Mouse (Mus musculus): ENCODE measurements at regions not wholly inside any gene's neighbourhood (a gene's known extent, or its start where the extent isn't known, plus 50 kb on each side); places are given as distances from the start of the nearest gene placed in this dataset.

DNA sequence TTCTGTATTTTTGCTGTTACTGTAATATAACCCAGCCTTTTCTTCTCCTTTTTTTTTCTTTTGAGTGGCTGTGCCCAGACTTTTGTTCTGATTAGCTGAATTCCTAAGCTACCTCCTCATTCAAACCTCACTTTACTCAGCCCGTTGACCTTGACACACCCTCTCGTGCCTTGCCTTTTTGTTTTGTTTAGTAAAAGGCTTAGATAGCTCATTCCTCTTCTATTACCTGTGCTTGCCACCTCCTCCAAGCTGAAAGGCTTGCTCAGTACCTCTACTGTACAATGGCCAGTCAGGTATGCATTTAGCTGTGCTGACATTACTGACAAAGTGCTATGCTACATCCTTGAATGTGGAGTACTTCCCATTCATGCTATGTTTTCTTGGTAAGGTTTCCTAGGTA lies 464.2 kb upstream of the Smarca2 start:
- no peak for TF ChIP-seq MAFK (IDR thresholded peaks at IDR 0.05; ENCODE audit: insufficient read depth, low read depth, low read length)
- no peak for TF ChIP-seq HCFC1 (IDR thresholded peaks at IDR 0.05; ENCODE audit: borderline replicate concordance, insufficient read depth, low read length)
